ENCODE assay signal across 12 mouse cellular contexts in genomic region chr6:66361130-66361529, GRCm38 (mm10).
A peak's percentile ranks its signal among the peaks of the same experiment; 100 is the strongest.
DNase-seq lines count a peak whose midpoint lies in the region; ATAC-seq and TF ChIP-seq lines count a peak whose summit lies in the region.
"Had no signal": no experiment of that assay in that cellular context is flagged by ENCODE, and none has a peak within 500 bp of the region (broad histone marks: within the 10 kb centered on the region; RNA-seq: fewer than 3 reads in every experiment).

No protein-coding gene starts in this region.

- no peaks in the 10 kb centered on the region for H3K36me3 ChIP-seq in heart, embryonic 14.5 days (ENCODE audit: control insufficient read depth, insufficient read depth, low read length)
- H3K36me3 ChIP-seq in neural tube, embryonic 15.5 days, result no peaks in the 10 kb centered on the region
- H3K36me3 ChIP-seq: embryonic facial prominence, embryonic 12.5 days; liver, embryonic 12.5 days; stomach, embryonic 15.5 days had no signal

- no peak overlapping the region for H3K4me3 ChIP-seq in gastrocnemius, adult 2 months
- no peak overlapping the region for H3K4me3 ChIP-seq in heart, embryonic 14.5 days (ENCODE audit: control insufficient read depth in 1 of 2, insufficient read depth in 1 of 2, low read depth in 1 of 2, low read length in 2 of 2)
- no peak overlapping the region for H3K4me3 ChIP-seq in neural tube, embryonic 15.5 days (replicated peaks)
- H3K4me3 ChIP-seq: embryonic facial prominence, embryonic 12.5 days; liver, embryonic 12.5 days; stomach, embryonic 15.5 days had no signal

- no peak overlapping the region; the same call in 1 of the 2 replicates for H3K9ac ChIP-seq in heart, embryonic 14.5 days (ENCODE audit: low read length)
- H3K9ac ChIP-seq in neural tube, embryonic 15.5 days (replicated peaks), result no peak overlapping the region
- H3K9ac ChIP-seq: embryonic facial prominence, embryonic 12.5 days; liver, embryonic 12.5 days; stomach, embryonic 15.5 days had no signal

- peak; percentile 11 for DNase-seq in gastrocnemius, adult 2 months
- DNase-seq in gastrocnemius, postnatal 14 days, result no peak
- DNase-seq in retina, postnatal 1 day, result peak; percentile 16
- no peak for DNase-seq in retina, embryonic 14.5 days (ENCODE audit: low spot score)
- DNase-seq in right cerebral cortex, postnatal 25 days, result peak; percentile 7
- no peak for DNase-seq in urinary bladder, adult 18-20 months (ENCODE audit: low spot score in 2 of 2)

- H3K27me3 ChIP-seq in heart, embryonic 14.5 days (ENCODE audit: control insufficient read depth, insufficient read depth, low read length), result no peaks in the 10 kb centered on the region
- no peaks in the 10 kb centered on the region for H3K27me3 ChIP-seq in neural tube, embryonic 15.5 days (replicated peaks)
- H3K27me3 ChIP-seq: embryonic facial prominence, embryonic 12.5 days; liver, embryonic 12.5 days; stomach, embryonic 15.5 days had no signal

- H3K9me3 ChIP-seq in heart, embryonic 14.5 days (ENCODE audit: control insufficient read depth, low read length), result no peaks in the 10 kb centered on the region
- no peaks in the 10 kb centered on the region for H3K9me3 ChIP-seq in neural tube, embryonic 15.5 days (replicated peaks)
- H3K9me3 ChIP-seq: embryonic facial prominence, embryonic 12.5 days; liver, embryonic 12.5 days; stomach, embryonic 15.5 days had no signal

- H3K4me1 ChIP-seq in heart, embryonic 14.5 days (ENCODE audit: control insufficient read depth in 2 of 2, insufficient read depth in 2 of 2, low read length in 2 of 2), result peaks cover 8 to 12% of the 10 kb centered on the region in 2 experiments
- no peaks in the 10 kb centered on the region for H3K4me1 ChIP-seq in neural tube, embryonic 15.5 days
- H3K4me1 ChIP-seq: liver, embryonic 12.5 days; stomach, embryonic 15.5 days had no signal

- H3K4me2 ChIP-seq in heart, embryonic 14.5 days (ENCODE audit: low read length), result peak overlapping the region; percentile 27
- H3K4me2 ChIP-seq in neural tube, embryonic 15.5 days, result no peak overlapping the region
- H3K4me2 ChIP-seq: embryonic facial prominence, embryonic 12.5 days; liver, embryonic 12.5 days; stomach, embryonic 15.5 days had no signal

- no peak overlapping the region for H3K27ac ChIP-seq in gastrocnemius, adult 2 months
- H3K27ac ChIP-seq in heart, embryonic 14.5 days (replicated peaks in 1 of 2; ENCODE audit: control insufficient read depth in 1 of 2, insufficient read depth in 1 of 2, low read depth in 2 of 2, low read length in 2 of 2), result peak overlapping the region; percentile 30 to 41; a peak in 2 of 4 replicates
- no peak overlapping the region for H3K27ac ChIP-seq in neural tube, embryonic 15.5 days (replicated peaks)
- H3K27ac ChIP-seq: embryonic facial prominence, embryonic 12.5 days; liver, embryonic 12.5 days; stomach, embryonic 15.5 days had no signal

- ATAC-seq in heart, embryonic 14.5 days (ENCODE audit: insufficient number of reproducible peaks, insufficient read depth, low FRiP score, low read depth), result no peak
- ATAC-seq in neural tube, embryonic 15.5 days (ENCODE audit: low FRiP score), result no peak
- ATAC-seq: hindbrain, embryonic 16.5 days; liver, embryonic 12.5 days had no signal

- intact Hi-C loops in gastrocnemius, adult 2 months (cut with DNase I), result no loop called here
- intact Hi-C loops in gastrocnemius, postnatal 14 days (cut with DNase I; ENCODE audit: low total_unique reads), result no loop called here

- no peak for TF ChIP-seq CTCF in gastrocnemius, adult 2 months (IDR thresholded peaks at IDR 0.05)

- WGBS in heart, embryonic 14.5 days, result 53% methylated on average over 3 of the region's 3 CpGs
- 61% methylated on average over 3 of the region's 3 CpGs for WGBS in neural tube, embryonic 15.5 days

Comparison
In these comparisons a context has a peak if more than half of its experiments do, and no peak if none do; other contexts are left out.
1. DNase-seq: peak in gastrocnemius, adult 2 months (single experiment), retina, postnatal 1 day (single experiment) and right cerebral cortex, postnatal 25 days (single experiment); none in gastrocnemius, postnatal 14 days (single experiment), retina, embryonic 14.5 days (single experiment) and urinary bladder, adult 18-20 months (0 of 2).
2. H3K27ac ChIP-seq: peak in heart, embryonic 14.5 days (2 of 2); none in gastrocnemius, adult 2 months (single experiment) and neural tube, embryonic 15.5 days (single experiment).